Mouse (Mus musculus) olfactory bulb, adult 2 months (tissue): ENCODE measurements around the gene Mycbpap.

Experiments
- CTCF ChIP-seq: fragments of 200-500 bp; IDR thresholded peaks from 2 replicates; pipeline ENCODE4 v1.5.1; 2012; ENCODE audit warnings: low read depth, mild to moderate bottlenecking, low read length, moderate library complexity; ENCODE audit not compliant: insufficient read depth
- POLR2A ChIP-seq: fragments of 200-500 bp; IDR thresholded peaks from 2 replicates; pipeline ENCODE4 v1.6.1; 2012; ENCODE audit warnings: mild to moderate bottlenecking, low read depth, low read length, moderate library complexity; ENCODE audit not compliant: insufficient read depth

DNA sequence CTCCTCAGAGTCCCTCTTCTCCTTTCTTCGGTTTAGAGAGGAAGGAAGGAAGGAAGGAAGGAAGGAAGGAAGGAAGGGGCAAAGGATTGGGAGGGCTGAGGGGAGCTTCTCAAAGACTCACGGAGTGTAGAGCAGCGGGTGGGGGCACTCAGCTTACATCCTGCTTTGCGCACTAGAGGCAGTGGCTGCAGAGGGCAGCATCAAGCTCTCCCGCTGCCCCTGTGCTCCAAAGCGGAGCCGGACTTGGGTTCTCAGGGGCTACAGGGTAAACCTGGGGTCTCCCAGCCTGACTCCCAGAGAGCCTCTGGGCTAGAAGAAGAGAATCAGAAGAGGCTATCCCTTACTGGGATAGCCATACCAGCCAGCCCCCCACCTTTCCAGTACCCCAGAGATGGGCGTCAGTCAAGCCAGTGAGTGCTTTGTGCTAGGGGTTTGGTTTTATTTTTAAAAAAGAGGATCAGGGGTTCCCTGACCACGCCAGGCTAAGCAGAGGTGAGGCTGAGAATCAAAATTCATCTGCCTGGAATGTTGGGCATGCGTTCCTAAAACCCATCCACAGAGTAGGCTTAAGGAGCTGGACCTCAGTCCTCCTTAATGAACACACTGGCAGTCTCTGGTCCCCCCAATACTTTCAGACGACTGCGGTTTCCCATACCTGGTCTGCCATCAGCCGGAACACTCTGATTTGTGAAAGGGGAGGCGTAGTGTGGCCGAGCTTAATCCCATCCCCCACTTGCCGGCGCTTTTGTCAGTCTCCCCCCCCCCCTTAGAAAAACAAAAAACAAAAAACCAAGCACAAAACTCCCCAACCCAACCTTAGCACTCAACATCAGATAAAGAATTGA is 49.6 kb downstream of the Mycbpap start:
- no peak for TF ChIP-seq POLR2A
- no peak for TF ChIP-seq CTCF
